Mouse (Mus musculus): Measurements from ENCODE around the gene Pomt2.
"Not testable (repeated sequence)": the region's sequence is repeated elsewhere in the genome, so short reads cannot be mapped to it uniquely, and the experiment has no call there.

Gene Pomt2

DNA sequence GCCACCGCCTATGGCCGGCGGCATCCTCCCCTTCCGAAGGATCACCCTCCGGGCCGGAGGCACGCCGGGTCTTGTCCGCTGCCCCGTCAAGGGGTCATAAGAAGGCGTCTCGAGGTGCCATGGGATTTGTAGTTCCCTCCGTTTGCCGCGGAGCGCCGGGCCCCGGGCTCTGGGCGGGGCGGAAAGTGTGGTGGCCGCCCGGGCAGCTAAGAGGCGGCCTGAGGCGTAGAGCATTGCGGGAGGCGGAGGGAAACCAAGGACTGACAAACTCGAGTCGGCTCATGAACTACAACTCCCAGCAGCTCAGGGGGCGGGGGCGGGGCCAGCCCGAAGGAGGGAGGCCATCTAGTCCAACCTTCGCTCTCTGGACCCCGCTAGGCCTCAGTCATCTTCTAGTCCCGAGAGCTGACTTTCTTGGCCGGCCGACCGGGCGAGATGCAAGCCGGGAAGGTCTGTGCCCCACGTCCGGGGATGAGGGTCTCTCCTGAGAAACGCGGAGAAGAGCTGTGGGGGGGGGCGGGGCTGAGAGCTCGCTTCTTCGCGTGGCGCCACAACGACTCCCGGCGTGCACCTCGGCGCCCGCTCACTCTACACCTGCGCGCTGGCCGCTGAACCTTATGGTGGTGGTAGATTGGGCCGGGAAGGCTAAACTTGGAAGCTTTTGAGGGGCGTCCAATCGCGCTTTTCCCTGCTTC lies at the start of gene Pomt2:
Gene Pomt2, minus strand, starts transcription at position 574 of the 695 bp plus-strand sequence.
- DNase-seq = peak; percentile 83 to 91

DNA sequence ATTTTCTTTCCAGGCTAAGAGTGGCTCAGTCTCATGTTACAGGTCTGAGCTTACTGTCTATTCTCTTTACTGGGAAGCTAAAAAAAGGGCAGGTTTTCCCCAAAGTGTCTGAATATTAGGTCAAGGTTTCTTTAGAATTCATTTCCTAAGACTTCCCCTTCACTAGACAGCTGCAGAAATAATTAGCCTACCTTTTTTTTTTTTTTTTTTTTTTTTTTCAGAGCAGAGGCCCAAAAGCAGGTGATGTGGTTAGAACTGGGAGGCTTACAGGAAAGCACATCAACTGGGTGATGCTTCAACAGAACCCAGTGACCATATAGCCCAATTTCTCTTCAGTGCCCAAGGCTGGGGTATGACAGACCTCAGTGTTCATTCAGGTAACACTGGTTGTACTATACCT lies 48.5 kb upstream of the Pomt2 start:
- no peak for DNase-seq

DNA sequence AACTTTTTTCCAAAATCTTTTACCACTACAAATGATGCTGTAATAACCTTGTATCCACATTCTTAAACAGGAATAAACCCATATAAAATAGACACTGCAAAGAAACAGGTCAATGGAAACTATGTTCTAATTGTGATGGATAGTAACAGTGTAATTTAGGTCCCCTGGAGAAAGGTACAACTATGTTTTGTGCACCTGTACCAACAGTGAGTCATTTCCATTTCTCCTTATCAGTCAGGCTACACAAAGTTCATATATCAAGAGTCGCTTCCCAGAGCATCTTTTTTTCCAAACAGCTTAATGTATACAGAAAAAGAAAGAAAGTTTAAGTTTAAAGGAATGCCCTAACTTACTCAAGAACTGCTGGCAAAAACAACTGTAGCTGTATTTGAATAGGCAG lies 47.3 kb upstream of the Pomt2 start:
- DNase-seq = no peak

- DNase-seq = no peak
Observed at GRCm38 (mm10) chr12:87193008-87193407, 45.2 kb upstream of the Pomt2 start.

- no peak for DNase-seq
Observed at GRCm38 (mm10) chr12:87177631-87178030, 29.9 kb upstream of the Pomt2 start.

- no peak for DNase-seq
Observed at GRCm38 (mm10) chr12:87175194-87175946, 27.6 kb upstream of the Pomt2 start.

- no peak for DNase-seq
Observed at GRCm38 (mm10) chr12:87160815-87161214, 13.0 kb upstream of the Pomt2 start.

- DNase-seq = no peak
Observed at GRCm38 (mm10) chr12:87160310-87160709, 12.5 kb upstream of the Pomt2 start.

- DNase-seq = no peak
Observed at GRCm38 (mm10) chr12:87158099-87158498, 10.3 kb upstream of the Pomt2 start.

DNA sequence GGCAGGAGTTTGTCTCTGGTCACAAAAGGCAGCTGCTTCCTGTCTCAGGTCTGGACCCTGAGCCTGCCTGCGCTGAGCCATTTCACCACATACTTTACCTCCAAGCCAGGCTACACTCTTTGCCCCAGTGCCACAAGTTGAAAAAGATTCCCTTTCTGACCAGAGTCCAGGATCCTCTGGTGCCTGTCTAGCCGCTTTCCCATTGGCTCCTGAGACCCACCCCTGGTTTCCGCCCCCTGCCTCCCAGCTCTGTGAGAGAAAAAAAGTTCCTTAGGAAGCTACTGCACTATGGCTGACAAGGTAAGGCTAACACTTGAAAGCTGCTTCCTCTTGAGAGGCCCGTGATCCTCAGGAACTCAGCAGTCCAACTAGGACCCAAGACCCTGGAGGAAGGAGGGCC lies 9.6 kb upstream of the Pomt2 start:
- no peak for DNase-seq

DNA sequence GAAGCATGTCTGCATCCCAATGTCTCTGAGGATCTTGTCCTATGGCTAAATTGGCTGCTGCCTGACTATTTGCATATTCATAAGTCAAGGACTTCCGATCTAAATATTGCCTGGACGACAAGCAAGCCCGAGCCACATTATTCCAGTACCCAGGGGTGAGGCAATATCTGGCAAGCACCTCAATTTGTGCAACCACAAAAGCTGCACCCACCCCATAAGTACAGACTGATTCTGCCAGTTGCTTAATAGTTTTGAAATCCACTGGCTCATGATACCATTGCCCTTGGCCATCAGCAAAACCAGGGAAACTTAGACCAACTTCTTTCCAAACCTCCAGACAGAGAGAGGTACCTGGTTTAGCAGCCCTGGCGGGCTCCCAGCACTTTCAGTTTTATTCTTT lies 6.7 kb upstream of the Pomt2 start:
- DNase-seq = not testable (repeated sequence)

GRCm38 (mm10) chr12:87149471-87149870 lies 1.7 kb upstream of the Pomt2 start:
- no peak for DNase-seq

- DNase-seq = no peak
Observed at GRCm38 (mm10) chr12:87148136-87148535, 368 bp upstream of the Pomt2 start.

DNA sequence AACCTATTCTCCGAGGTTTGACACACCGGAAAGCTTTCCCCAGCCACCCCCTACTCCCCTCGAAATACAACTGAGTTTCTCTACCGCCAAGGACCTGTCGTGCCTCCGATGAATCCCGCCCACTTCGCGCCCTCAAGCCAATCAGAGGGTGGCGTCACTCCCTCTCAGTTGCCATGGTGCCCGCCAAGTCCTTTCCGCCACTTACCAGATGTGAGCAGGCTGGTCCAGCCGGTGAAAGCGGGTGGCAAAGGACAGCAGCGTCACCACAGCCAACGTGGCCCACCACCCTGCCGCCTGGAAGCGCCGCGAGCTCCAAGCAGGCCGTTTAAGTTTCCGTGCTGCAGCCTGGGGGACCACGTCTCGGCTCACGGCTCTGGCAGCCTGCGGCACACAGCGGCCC lies 802 bp downstream of the Pomt2 start, which contains the start of gene Gstz1:
Gene Gstz1, plus strand, starts transcription at position 200 of the 400 bp plus-strand sequence.
- DNase-seq = peak; percentile 89 to 92

DNA sequence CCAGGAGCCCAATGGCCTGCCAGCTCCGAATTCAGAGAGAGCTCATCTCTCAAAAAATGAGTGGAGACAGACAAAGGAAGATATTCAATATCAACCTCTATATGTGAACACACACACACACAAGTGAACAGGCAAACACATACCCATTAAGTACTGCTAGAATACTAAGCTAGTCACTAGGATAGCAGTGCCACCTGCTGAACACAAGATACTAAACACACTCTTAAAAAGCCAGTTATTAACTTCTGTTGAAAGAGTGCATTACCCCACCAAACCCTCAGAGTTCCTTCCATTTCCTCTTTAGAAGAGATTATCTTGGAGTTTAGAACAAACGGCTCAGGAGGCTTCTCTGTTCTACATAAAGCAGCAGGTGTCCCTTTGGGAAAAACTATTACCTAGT lies 5.6 kb downstream of the Pomt2 start:
- DNase-seq = no peak

DNA sequence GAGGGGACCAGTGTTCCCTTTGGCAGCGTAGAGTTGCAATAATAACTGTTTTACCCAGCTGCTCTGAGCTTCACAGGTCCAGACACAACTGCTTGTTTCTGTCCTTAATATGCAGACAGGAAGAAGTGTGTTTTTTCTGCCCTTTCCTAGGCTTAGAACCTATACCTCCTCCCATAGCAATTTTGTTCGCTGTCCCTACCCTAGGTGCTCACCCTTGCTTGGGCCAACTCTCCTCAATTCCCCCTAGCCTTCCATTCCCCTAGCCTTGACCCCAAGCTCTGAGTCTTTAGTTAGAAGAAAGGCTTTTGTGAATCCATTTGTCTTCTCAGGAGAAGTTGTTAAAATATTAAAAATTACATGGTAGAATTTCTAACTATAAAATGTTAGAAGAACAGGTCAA lies 9.0 kb downstream of the Pomt2 start:
- DNase-seq = no peak

DNA sequence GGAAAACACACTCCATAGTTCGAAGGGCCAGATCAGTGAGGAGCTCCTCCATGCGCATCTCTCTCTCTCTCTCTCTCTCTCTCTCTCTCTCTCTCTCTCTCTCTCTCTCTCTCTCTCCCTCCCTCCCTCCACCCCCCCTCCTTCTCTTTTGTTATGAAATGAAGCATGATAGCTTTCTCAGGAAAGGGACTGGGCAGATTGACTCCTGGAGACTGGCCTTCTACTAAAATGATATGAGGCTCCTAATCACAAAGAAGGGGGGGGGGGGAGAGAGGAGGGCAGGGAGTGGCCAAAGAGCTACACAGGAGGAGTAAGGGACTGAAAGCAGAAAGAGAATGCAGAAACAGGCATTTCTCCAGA lies 9.4 kb downstream of the Pomt2 start:
- no peak for DNase-seq

- DNase-seq = no peak
Observed at GRCm38 (mm10) chr12:87137439-87138341, 10.1 kb downstream of the Pomt2 start.

GRCm38 (mm10) chr12:87132784-87133183 lies 15.0 kb downstream of the Pomt2 start:
- no peak for DNase-seq

GRCm38 (mm10) chr12:87132210-87132609 lies 15.6 kb downstream of the Pomt2 start:
- no peak for DNase-seq

DNA sequence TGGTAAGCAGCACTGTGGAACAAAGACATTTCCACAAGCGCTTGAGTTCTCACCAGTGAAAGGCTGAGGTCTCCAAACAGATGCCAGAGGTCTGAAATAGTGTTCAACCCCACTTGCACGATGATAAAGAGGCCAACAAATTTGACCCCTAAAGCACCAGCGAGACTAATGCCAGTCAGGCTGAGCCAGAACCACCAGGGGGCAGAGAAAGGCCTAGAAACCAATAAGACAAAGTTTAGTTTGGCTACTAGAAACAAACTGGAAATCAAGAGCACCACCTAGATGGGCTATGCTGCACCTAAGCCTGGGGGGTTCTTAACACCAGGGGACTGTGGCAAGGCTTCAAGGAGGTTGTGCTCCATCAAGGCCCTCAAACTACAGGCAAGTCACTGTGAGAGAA lies 16.1 kb downstream of the Pomt2 start:
- peak; percentile 25 to 33 for DNase-seq

DNA sequence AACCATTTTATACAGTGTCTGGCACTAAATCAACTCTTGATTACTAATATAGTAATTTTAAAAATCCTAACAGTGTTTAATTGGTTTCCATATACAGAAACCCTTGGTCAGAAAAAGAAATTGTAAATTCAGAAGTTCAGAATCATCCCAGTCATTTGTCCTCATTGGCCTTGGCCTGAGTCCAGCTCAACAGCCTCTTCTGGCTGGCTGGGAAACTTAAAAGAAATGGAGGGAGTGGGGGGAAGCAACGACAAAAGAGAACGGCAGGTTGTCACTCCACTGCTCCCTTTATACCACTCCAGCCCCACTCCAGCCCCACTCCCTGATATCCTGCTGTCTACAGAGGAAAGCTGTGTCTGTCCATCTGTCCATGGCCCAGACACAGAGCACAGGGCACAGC lies 16.6 kb downstream of the Pomt2 start:
- DNase-seq = no peak

GRCm38 (mm10) chr12:87130224-87130623 lies 17.5 kb downstream of the Pomt2 start:
- no peak for DNase-seq

Data from thymus, postnatal 36 days (tissue).